Mouse (Mus musculus) bone marrow macrophage, adult 2 months (primary cell): ENCODE results near the gene Atf1. TPM values are rescaled to one million over a fixed set of nuclear protein-coding genes. Genes with fewer than 3 reads are reported as not detected.
A peak's percentile ranks its signal among the peaks of the same experiment; 100 is the strongest.
"Not testable (repeated sequence)": the region's sequence is repeated elsewhere in the genome, so short reads cannot be mapped to it uniquely, and the experiment has no call there.

ENCODE experiments used
- H3K27ac ChIP-seq: 2 replicates; pipeline ENCODE4 v1.5.1; 2012; ENCODE audit warnings: low read depth, low read length; ENCODE audit not compliant: insufficient read depth
- H3K4me1 ChIP-seq: 2 replicates; pipeline ENCODE4 v1.6.1; 2012; ENCODE audit warnings: low read length; ENCODE audit not compliant: control insufficient read depth, insufficient read depth
- H3K4me3 ChIP-seq: 2 replicates; pipeline ENCODE4 v1.5.1; 2012; ENCODE audit warnings: mild to moderate bottlenecking, low read length, moderate library complexity; ENCODE audit not compliant: insufficient read depth
- CTCF ChIP-seq: IDR thresholded peaks from 2 replicates; pipeline ENCODE4 v1.5.1; 2012; ENCODE audit warnings: low read depth, mild to moderate bottlenecking, low read length, moderate library complexity
- POLR2A ChIP-seq: IDR thresholded peaks from 2 replicates; pipeline ENCODE4 v1.6.1; 2012; ENCODE audit warnings: mild to moderate bottlenecking, low read depth, low read length, borderline replicate concordance
- polyA plus RNA-seq: library from polyadenylated mRNA; stranded (reverse); fragments of >200 nt; gene quantifications from 2 replicates; pipeline ENCODE4 v1.2.4, GENCODE M21; 2012; ENCODE audit not compliant: missing spikeins, insufficient read depth, insufficient read length

The Atf1 gene
- polyA plus RNA-seq, 1 experiment, result 54.6 TPM

DNA sequence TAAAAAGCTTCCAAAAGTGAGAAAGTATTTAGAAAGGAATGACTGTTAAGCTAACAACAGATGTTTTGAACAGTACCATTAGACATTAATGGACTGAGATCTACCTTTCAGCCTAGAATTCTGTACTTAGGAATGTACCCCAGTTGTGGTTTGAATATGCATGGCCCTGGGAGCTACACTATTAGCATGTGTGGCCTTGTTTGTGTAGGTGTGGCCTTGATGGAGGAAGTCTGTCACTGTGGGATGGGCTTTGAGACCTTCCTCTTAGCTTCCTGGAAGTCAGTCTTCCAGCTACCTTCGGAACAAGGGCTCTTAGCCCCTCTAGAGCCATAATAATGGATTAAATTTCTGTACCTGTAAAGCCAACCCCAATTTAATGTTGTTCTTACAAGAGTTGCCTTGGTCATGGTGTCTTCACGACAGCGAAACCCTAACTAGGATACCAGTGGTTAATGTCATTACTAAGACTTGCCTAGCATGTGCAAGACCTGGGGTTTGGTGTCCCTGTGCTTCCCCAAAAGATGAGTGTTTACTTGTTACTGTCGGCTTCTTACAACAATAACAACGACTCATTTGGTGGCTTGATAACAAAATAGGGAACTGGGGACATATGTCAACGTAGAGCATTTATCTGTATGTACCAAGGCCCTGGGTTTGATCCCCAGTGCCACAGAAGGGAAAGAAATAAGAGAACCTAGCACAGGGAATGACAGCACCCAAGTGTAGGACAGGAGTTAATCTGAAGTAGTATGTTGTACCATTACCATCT lies 21.2 kb downstream of the Atf1 start:
- peaks cover 48% of the 10 kb centered on the region for H3K4me1 ChIP-seq
- H3K4me3 ChIP-seq, result no peak overlapping the region
- no peak for TF ChIP-seq CTCF
- no peak for TF ChIP-seq POLR2A
- no peak overlapping the region for H3K27ac ChIP-seq

DNA sequence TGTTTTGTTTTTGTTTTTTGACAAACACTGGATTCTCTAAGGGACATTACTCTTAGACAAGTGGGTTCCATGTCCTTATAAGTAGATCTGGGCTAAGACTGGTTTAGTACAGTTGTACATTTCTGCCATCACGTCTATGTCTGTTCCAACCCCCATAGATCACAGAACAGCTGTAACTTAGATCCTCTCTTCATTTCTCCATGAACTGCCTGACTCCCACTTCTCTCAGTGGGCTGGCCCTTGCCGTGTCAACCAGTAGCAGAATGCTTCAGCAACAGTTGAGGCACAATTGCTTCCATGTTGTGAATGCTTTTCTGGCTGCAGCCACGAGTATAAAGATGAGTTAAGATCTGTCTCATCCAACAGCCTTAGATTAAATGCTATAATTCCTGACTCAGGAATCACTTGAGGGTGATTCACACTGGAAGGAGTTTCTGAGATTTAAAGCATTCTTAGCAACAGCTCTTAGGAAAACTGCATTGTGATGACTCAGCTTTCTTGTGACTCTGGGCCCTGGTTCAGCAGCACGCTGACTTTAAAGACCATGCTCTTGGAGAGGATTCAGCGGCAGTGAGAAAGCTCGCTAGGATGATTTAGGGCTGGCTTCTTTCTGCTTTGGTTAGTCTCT lies 23.6 kb downstream of the Atf1 start:
- H3K4me1 ChIP-seq, result peaks cover 39% of the 10 kb centered on the region
- TF ChIP-seq POLR2A (no peak), CTCF (no peak)
- peak overlapping the region; percentile 77 for H3K27ac ChIP-seq
- H3K4me3 ChIP-seq, result no peak overlapping the region

DNA sequence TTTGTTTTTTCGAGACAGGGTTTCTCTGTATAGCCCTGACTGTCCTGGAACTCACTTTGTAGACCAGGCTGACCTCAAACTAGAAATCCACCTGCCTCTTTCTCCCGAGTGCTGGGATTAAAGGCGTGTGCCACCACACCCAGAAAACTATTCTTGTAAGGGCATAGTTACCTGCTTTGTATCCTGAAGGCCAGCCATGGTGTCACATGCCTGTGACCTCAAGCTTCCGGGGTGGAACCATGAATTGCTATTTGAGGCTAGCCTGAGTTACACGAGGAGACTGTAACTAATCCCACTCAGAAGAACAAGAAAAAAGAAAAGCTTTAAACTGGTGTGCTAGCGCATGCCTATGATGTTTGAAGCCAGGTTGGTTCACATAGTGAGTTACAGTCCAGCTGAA lies 28.8 kb downstream of the Atf1 start:
- Histone ChIP-seq H3K4me3 (no peak overlapping the region), H3K4me1 (peaks cover 4% of the 10 kb centered on the region), H3K27ac (no peak overlapping the region)
- TF ChIP-seq CTCF, result no peak
- TF ChIP-seq POLR2A, result no peak

DNA sequence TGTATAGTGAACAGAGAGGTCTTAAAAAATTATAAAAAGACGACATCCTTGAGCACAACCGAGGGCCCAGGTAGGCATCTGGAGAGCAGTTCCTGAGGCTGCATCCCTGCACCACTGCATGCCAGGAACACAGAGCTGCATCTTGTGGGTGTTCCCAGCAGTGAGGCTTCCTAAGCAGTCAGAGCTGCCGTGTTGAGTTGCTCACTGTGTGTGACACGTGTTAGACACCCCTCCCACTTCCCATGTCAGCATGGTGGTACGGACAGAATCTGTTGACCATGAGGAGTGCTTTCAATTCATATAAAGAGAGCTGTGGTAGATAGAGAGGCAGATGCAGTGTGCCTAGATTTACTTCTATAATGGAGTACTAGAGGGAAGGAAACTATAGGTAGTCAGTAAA lies 29.7 kb downstream of the Atf1 start:
- H3K27ac ChIP-seq, result no peak overlapping the region
- TF ChIP-seq CTCF, result no peak
- TF ChIP-seq POLR2A, result no peak
- H3K4me1 ChIP-seq, result no peaks in the 10 kb centered on the region
- no peak overlapping the region for H3K4me3 ChIP-seq

DNA sequence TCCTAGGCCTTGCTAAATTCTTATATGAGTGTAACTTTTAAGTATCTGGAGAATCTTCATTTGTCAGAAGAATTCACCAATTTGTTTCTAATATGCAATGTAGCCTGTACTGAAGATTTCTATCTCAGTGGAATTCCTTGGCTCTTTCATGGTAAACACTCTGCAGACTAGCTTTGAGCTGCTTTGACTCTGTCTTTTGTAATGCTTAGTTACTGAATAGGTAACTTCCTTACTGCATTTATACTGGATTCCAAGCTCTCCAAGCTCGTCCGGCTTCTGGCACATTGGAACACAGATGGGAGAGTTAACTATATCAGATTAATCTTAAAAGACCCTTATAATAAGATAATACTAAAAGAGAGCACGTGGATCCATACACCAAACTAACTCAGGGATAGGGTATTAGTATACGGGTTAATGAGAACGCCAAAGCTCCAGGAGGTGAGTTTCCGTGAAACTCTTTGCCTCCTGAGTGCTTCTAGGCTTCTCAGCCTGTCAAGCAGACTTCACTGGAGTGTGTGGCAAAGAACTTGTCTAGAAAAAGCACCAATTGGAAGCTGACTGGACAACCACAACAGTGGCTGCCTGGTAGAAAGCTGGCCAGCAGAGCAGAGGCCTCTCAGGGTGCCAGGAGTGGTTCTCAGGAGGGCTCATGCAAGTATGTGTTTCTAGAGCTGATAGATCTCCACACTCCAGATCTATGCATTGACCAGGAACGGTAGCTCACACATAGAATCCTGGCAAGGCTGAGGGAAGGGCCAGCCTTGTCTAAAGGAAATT lies 31.2 kb downstream of the Atf1 start:
- TF ChIP-seq CTCF (no peak), POLR2A (no peak)
- H3K4me1 ChIP-seq, result no peaks in the 10 kb centered on the region
- H3K4me3 ChIP-seq, result no peak overlapping the region
- H3K27ac ChIP-seq, result no peak overlapping the region

DNA sequence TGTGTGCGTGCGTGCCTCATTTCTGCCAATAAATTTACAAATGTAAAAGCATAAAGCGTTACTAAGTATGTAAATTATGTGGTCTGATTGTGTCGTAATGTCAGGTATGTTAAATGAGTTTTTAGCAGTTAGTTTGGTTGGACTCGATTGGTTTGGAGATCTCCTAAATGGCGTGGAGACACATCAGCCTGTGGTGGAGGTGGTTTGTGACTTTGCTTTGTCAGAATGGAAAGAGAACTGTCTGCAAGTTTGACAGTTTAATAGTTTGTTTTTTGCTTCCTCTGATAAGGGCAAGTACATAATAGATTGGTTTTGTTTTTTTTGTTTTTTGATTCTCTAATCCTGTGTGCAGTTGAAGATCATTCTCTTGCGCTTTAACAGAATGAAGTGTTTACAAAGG lies 32.7 kb downstream of the Atf1 start:
- not testable (repeated sequence) for H3K27ac ChIP-seq, H3K4me3 ChIP-seq, H3K4me1 ChIP-seq

DNA sequence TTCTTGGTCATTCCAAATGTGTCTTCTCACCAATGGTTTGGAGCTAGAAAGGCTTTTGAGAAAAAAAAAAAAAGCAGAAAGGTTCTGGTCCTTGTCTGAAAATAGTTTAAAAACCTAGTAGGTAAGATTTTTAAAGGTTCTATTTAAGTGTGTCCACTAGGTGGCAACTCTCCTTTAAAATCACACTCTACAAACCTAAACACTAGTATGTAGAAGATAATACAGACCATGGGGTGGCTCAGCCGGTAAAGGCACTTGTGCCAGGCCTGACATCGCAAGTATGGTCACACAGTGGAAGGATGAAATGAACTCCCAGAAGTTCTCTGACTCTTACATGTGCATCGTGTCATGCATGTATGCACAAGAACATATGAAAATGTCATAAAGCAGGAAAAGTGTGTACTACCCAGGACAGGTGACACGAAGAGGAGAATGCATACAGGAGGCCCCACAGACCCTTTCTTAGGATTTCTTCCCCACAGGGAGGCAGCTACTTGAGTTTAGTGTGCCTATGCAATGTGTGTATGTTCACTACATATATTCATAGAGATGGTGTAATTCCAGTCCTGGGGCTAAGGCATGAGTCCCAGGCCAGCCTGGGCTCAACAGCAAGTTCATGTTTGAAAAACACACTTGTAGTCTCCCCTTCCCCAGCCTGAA lies 35.8 kb downstream of the Atf1 start:
- H3K27ac ChIP-seq, result no peak overlapping the region
- H3K4me3 ChIP-seq, result no peak overlapping the region
- TF ChIP-seq POLR2A (no peak), CTCF (no peak)
- no peaks in the 10 kb centered on the region for H3K4me1 ChIP-seq

DNA sequence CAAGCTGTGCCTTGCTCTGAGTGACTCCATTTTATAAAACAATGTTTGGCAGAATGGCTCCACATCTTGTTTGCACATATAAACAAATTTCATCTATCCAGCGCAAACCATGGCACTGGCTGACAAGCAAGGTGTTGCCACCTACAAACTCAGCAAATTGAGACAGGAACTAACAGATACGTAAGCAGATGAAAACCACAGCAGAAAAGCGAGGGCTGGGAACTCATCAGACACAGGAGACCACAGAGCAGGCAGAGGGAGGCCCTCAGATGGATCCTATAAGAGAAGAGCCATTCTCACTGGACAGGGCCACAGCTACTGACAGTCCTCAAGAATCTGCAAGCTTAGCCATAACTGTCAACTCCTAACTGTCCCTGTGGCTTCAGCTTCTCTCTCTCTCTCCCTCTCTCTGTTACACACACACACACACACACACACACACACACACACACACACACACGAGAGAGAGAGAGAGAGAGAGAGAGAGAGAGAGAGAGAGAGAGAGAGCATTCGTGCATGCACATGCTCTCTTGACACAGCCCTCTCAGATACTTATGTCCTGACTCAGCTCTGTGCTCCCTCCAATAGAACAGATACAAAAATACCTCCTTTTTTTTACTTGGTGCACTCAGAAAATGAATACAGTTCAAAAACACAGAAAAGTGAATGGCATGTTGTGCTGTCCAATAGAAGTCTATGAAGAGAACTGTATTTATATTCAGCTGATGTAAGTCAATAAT lies 38.1 kb downstream of the Atf1 start:
- H3K27ac ChIP-seq, result no peak overlapping the region
- no peak for TF ChIP-seq CTCF
- TF ChIP-seq POLR2A, result no peak
- H3K4me3 ChIP-seq, result no peak overlapping the region
- H3K4me1 ChIP-seq, result no peaks in the 10 kb centered on the region

DNA sequence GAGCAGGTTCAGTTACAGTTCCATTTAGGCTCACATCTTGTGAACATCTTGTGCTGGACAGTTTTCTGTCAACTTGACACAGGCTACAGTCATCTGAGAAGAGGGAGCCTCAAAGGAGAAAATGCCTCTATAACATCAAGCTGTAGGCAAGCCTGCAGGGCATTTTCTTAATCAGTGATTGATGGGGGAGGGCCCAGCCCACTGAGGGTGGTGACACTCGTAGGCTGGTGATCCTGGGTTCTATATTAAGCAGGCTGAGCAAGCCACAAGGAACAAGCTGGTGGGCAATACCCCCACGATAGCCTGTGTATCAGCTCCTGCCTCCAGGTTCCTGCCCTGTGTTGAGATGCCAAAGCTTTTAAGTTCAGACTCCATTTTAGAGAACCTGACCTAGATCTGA lies 41.3 kb downstream of the Atf1 start:
- Histone ChIP-seq H3K27ac (no peak overlapping the region), H3K4me3 (no peak overlapping the region)
- TF ChIP-seq CTCF, result no peak
- no peak for TF ChIP-seq POLR2A

More for the DNA sequence above, 41.3 kb downstream of the Atf1 start:
- no peaks in the 10 kb centered on the region for H3K4me1 ChIP-seq
